Mouse (Mus musculus): ENCODE results near the gene Snx10. TPM values are rescaled to one million over a fixed set of nuclear protein-coding genes. Genes with fewer than 3 reads are reported as not detected.

Snx10 gene
- polyA plus RNA-seq, 1 experiment from 2014 or later, result 14.4 TPM

DNA sequence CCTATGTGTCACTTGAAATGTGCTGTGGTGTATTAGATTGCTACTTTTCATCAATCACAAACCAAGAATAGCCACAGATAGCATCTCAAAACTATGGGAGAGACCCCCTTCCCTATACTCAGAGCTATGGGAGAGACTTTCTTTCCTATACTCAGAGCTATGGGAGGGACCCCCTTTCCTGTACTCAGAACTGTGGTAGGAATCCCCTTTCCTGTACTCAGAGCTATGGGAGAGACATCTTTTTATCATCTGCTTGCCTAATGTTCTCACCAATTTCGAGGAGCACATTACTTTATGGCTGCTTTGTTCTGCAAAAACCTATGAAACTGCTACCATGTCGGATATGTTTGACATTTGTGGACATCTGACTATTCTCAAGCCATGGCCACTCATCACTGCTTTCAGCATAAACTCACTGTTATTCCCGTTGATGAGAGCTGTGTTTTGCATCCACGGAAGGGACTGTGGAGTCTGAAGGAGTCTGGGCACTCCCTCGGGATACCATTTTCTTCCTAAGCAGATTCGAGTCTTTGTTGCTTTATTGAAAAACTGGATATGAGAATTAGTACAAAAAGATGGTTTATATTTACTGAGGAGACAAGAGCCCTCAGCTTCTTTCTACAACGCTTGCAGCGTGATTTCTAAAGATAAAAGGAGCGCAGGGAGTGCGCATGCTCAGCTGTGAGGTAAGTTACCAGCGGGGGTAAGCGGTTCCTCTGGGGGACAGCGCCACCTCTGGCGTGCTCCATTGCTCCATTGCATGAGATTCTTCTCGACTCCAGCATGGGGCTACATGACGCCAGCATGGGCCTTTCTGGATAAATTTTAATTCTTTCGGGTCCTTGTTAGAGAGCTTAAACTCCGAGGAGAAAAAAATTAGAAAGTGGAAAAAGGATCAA is 14.7 kb upstream of the Snx10 start:
- WGBS, result 28% methylated on average over 18 of the region's 18 CpGs
- ATAC-seq, result no peak
- no peak overlapping the region for H3K9ac ChIP-seq

DNA sequence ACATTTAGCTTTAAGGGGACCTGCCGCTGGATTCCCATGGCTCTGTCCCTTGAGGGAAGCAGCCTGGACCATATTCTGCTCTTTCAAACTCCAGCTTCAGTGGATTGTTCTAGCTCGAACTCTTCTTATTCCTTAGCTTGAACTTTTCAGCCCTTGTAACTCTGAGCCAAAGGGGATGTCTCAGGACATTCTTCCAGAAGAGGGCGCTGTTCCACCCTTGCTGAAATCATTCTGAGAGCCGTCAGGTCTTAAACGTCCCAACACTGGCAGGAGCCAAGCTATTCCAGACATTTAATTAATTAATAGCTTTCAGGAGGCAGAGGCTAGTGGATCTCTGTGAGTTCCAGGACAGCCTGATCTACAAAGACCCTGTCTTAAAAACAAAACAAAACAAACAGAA is 13.6 kb upstream of the Snx10 start:
- no peak overlapping the region for H3K9ac ChIP-seq
- no peak overlapping the region for H3K4me2 ChIP-seq (replicated peaks)
- WGBS, result 40% methylated on average over 5 of the region's 5 CpGs
- no peaks in the 10 kb centered on the region for H3K36me3 ChIP-seq
- H3K27me3 ChIP-seq (replicated peaks), result no peaks in the 10 kb centered on the region
- no peak for ATAC-seq
- H3K27ac ChIP-seq, result no peak overlapping the region
- H3K4me1 ChIP-seq (replicated peaks), result no peaks in the 10 kb centered on the region
- H3K4me3 ChIP-seq (replicated peaks), result no peak overlapping the region
- no peaks in the 10 kb centered on the region for H3K9me3 ChIP-seq

More for the DNA sequence above, 14.7 kb upstream of the Snx10 start:
- no peaks in the 10 kb centered on the region for H3K36me3 ChIP-seq
- H3K4me2 ChIP-seq (replicated peaks), result peak overlapping the region; percentile 51
- H3K4me1 ChIP-seq (replicated peaks), result no peaks in the 10 kb centered on the region
- H3K27ac ChIP-seq, result no peak overlapping the region
- H3K9me3 ChIP-seq, result no peaks in the 10 kb centered on the region
- peak overlapping the region; percentile 7; the same call in 1 of the 2 replicates for H3K4me3 ChIP-seq (replicated peaks)
- H3K27me3 ChIP-seq (replicated peaks), result no peaks in the 10 kb centered on the region

DNA sequence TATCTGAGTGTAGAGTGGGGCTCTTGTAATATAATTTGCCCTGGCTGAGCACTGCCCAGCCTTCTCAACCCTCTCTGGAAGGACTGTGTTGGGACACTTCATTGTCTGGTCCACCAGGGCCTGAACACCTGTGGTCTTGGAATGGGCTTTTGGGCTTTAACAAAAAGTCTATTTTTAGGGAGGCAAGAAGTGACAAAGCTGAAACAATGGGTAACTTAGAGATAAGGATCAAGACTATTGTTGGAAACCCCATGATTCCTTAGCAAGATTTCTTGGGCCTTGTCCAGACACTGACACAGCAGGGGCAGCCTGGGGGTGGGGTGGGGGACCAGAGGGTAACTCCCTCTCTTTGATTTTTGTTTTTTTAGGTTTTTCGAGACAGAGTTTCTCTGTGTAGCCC is 12.8 kb upstream of the Snx10 start:
- Histone ChIP-seq H3K4me2 (replicated peaks) (no peak overlapping the region), H3K27ac (no peak overlapping the region), H3K9me3 (no peaks in the 10 kb centered on the region), H3K4me1 (replicated peaks) (no peaks in the 10 kb centered on the region), H3K4me3 (replicated peaks) (no peak overlapping the region), H3K27me3 (replicated peaks) (no peaks in the 10 kb centered on the region), H3K36me3 (no peaks in the 10 kb centered on the region), H3K9ac (no peak overlapping the region)
- no peak for ATAC-seq
- 80% methylated on average over 1 of the region's 1 CpGs for WGBS

DNA sequence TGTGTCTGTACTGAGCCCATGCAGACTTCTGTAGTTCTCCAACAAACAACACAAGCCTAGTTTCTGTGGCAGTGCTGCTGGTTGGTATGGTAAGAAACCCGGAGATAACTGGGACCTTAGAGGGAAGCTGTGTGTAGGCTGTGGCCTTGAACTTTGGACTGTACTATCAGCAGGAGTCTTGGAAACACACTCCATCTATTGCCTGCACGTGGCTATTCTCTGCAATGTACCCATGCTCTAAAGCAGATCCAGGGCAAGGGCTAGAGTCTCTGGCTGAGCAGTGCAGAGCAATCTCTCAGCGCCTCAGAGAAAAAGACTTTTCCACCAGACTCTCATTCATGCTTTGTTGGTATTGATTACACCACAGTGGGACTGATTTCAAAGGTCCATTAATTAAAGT is 10.0 kb upstream of the Snx10 start:
- H3K36me3 ChIP-seq, result no peaks in the 10 kb centered on the region
- no peak overlapping the region for H3K4me3 ChIP-seq (replicated peaks)
- H3K4me2 ChIP-seq (replicated peaks), result no peak overlapping the region
- H3K9me3 ChIP-seq, result no peaks in the 10 kb centered on the region
- H3K27ac ChIP-seq, result 0 out of 2 replicates have a peak overlapping the region, but pooled peaks have one; percentile 6
- no peaks in the 10 kb centered on the region for H3K4me1 ChIP-seq (replicated peaks)
- peak; percentile 91 for ATAC-seq
- WGBS, result 58% methylated on average over 3 of the region's 3 CpGs
- no peaks in the 10 kb centered on the region for H3K27me3 ChIP-seq (replicated peaks)
- H3K9ac ChIP-seq, result no peak overlapping the region

DNA sequence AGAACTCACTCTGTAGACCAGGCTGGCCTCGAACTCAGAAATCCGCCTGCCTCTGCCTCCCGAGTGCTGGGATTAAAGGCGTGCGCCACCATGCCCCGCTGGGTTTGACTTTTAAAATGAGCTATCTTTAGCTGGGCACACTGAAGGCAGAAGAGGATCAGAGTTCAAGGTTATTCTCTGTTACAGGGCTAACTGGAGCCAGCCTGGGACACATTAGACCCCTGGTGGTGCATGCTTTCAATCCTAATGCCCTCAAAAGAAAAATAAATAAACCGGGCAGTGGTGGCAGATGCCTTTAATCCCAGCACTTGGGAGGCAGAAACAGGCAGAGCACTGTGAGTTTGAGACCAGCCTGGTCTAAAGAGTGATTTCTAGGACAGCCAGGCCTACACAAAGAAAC is 8.8 kb upstream of the Snx10 start:
- Histone ChIP-seq H3K9me3 (no peaks in the 10 kb centered on the region), H3K27me3 (replicated peaks) (no peaks in the 10 kb centered on the region), H3K4me2 (replicated peaks) (no peak overlapping the region), H3K9ac (no peak overlapping the region), H3K36me3 (no peaks in the 10 kb centered on the region), H3K4me3 (replicated peaks) (no peak overlapping the region), H3K4me1 (replicated peaks) (no peaks in the 10 kb centered on the region), H3K27ac (no peak overlapping the region)
- 92% methylated on average over 7 of the region's 7 CpGs for WGBS
- no peak for ATAC-seq

DNA sequence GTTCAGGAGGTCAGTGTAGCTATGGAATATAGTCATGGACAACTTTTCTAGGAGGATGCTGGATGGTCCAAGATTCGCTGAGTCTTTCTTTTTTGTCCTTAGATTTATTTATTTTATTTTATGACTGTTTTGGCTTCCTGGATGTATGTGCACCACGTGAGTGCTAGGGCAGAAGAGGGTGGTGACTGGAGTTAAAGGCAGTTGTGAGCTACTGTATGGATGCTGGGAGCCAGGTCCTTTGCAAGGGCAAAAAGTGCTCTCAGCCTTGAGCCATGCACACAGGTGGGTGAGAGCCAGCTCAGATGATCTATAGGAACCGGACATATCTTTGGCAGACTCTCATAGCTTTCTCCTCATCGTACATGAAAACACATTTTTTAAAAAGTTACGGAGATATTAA is 391 bp upstream of the Snx10 start:
- Histone ChIP-seq H3K4me1 (replicated peaks) (peaks cover 6% of the 10 kb centered on the region; the same call in 1 of the 2 replicates), H3K9ac (peak overlapping the region; percentile 72; the same call in 1 of the 2 replicates), H3K27me3 (replicated peaks) (no peaks in the 10 kb centered on the region), H3K27ac (no peak overlapping the region), H3K9me3 (no peaks in the 10 kb centered on the region), H3K4me3 (replicated peaks) (peak overlapping the region; percentile 71), H3K4me2 (replicated peaks) (peak overlapping the region; percentile 95), H3K36me3 (no peaks in the 10 kb centered on the region)
- WGBS, result 15% methylated on average over 5 of the region's 5 CpGs
- peak; percentile 39 for ATAC-seq

DNA sequence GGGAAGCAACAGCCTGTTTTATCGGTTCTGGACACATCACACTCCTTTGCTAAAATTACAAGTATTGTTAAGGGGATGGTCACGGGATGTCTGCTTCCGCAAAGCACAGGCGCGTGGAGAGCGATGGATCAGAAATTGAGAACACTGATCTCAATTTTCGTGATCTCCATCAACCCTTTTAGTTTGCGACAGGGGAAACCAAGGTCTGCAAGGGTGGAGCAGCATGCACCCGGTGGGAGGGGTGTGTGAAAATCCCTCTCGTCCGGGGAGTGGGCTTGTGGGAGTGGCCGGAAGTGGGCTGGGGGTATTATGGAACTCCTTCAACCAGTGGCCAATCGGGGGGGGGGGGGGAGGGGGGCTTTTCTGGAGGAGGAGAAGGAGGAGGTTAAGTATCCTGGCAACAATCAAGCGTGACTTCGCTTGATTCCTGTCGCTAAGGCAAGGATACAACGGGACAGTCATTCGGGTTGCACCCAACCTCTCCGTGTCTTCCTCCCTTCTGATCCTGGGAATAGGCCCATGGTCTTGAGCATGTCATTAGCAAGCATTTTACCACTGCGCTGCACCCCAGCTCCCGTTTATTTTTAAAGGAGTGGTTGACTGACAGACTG is 725 bp downstream of the Snx10 start:
- no peaks in the 10 kb centered on the region for H3K27me3 ChIP-seq (replicated peaks)
- WGBS, result 2% methylated on average over 21 of the region's 21 CpGs
- ATAC-seq, result peak; percentile 39
- no peaks in the 10 kb centered on the region for H3K36me3 ChIP-seq
- peak overlapping the region; percentile 95 for H3K4me2 ChIP-seq (replicated peaks)
- H3K9ac ChIP-seq, result peak overlapping the region; percentile 72
- H3K9me3 ChIP-seq, result no peaks in the 10 kb centered on the region
- H3K4me3 ChIP-seq (replicated peaks), result peak overlapping the region; percentile 71
- peaks cover 6% of the 10 kb centered on the region; the same call in 1 of the 2 replicates for H3K4me1 ChIP-seq (replicated peaks)
- no peak overlapping the region for H3K27ac ChIP-seq

DNA sequence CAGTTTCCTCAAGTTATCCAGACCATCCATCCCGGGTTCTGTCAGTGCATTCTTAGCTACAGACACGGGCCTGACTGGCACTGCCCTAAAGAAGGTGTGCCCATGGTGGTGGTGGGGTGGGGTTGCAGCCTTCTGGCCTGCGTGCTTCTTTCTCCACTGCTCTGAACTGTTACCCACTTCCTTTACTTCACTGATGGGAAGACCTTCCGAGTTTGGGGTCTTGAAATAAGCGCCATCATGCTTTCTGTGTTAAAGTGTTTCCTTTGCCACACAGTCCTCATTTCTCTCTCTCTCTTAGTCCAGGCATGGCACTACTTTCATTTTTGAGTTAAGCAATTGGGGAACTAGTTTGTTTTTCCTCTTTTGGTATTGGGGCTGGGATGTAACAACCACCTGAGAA is 1.3 kb downstream of the Snx10 start:
- H3K4me3 ChIP-seq (replicated peaks), result peak overlapping the region; percentile 71
- H3K9me3 ChIP-seq, result no peaks in the 10 kb centered on the region
- ATAC-seq, result peak; percentile 37
- H3K36me3 ChIP-seq, result no peaks in the 10 kb centered on the region
- 44% methylated on average over 5 of the region's 5 CpGs for WGBS
- H3K27ac ChIP-seq, result no peak overlapping the region
- peak overlapping the region; percentile 10; the same call in 1 of the 2 replicates for H3K9ac ChIP-seq
- peak overlapping the region; percentile 95 for H3K4me2 ChIP-seq (replicated peaks)
- no peaks in the 10 kb centered on the region for H3K27me3 ChIP-seq (replicated peaks)
- peaks cover 6% of the 10 kb centered on the region; the same call in 1 of the 2 replicates for H3K4me1 ChIP-seq (replicated peaks)

DNA sequence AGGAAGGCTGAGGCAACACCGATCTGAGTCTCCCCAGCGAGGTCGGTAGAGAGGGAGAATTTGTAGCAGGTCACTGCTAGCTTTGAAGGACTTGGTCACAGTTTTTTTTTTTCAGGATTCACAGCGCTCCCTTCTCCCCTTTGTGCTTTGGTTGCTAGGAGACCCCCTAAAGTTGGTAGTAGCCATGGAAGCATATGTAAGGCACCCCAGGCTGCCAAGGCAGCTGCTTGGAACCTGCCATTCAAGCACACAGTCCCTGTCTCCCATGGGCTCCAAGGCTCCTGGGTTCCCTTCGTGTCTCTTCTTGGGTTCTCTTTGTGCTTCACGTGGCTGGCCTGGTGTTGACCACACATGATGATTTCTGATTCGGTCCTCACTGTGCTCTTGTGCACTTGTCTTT is 5.8 kb downstream of the Snx10 start:
- H3K4me2 ChIP-seq (replicated peaks), result no peak overlapping the region
- peaks cover 7% of the 10 kb centered on the region; the same call in 1 of the 2 replicates for H3K4me1 ChIP-seq (replicated peaks)
- no peaks in the 10 kb centered on the region for H3K36me3 ChIP-seq
- ATAC-seq, result no peak
- WGBS, result 80% methylated on average over 7 of the region's 7 CpGs
- no peaks in the 10 kb centered on the region for H3K9me3 ChIP-seq
- H3K4me3 ChIP-seq (replicated peaks), result no peak overlapping the region
- no peaks in the 10 kb centered on the region for H3K27me3 ChIP-seq (replicated peaks)
- H3K27ac ChIP-seq, result no peak overlapping the region
- H3K9ac ChIP-seq, result no peak overlapping the region

DNA sequence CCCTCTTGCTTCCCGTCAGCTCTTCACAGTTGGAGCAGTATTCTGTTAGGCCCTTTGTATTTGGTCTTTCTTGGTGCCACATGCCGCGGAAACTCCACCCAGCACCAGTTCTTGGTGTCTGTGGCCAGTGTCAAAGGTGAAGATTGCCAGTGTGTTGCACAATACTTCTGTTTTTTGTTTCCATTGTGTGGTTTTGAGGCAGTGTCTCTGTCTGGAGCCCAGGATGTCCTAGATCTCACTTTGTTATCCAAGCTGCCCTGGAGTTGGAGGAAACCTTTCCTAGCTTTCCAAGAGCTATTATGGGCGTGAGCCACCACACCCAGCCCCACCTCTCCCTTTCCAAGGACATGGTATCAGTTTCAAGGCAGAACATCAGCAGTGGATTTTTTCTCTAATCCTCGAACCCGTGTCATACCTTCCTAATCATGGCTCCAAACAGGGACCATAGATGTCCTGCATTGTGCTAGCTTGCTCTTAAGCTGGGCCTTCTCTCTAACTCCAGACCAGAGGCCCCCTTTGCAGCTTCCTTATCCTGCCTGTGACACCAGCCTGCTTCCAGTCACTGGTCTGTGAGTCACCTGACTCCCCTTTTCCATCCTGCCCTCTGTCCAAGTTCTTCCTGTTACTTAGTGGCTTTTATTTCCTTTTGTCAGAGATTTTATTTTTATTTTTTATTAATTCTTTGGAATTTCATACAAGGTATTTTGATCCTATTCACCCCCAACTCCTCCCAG is 9.9 kb downstream of the Snx10 start:
- Histone ChIP-seq H3K9ac (no peak overlapping the region), H3K27me3 (replicated peaks) (no peaks in the 10 kb centered on the region), H3K27ac (no peak overlapping the region), H3K4me3 (replicated peaks) (no peak overlapping the region), H3K4me2 (replicated peaks) (no peak overlapping the region), H3K9me3 (no peaks in the 10 kb centered on the region), H3K36me3 (no peaks in the 10 kb centered on the region), H3K4me1 (replicated peaks) (0 out of 2 replicates have a peak, but pooled peaks cover 2% of the 10 kb centered on the region)
- peak; percentile 51; the same call in 1 of the 2 replicates for ATAC-seq
- 70% methylated on average over 6 of the region's 6 CpGs for WGBS

DNA sequence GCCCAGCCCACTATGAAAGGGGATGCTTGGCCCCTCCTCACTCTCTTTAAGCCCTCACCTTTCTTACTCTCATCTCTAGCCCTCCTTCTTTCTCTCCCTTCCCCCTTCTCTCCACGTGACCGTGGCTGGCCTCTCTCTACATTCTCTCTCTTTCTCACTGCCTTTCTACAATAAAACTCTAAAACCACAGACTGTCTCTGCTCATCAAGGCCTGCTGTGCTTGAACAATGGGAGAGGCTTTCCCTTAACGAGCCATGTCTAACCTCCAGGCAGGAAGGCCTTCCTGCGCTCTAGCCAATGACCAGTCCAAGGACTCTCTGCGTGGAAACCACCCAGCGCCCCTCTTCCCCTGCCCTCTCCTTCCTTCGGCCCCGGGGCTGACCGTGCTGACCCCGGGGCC is 11.9 kb downstream of the Snx10 start:
- no peaks in the 10 kb centered on the region for H3K36me3 ChIP-seq
- H3K27me3 ChIP-seq (replicated peaks), result no peaks in the 10 kb centered on the region
- no peak overlapping the region for H3K4me3 ChIP-seq (replicated peaks)
- H3K27ac ChIP-seq, result no peak overlapping the region
- H3K9ac ChIP-seq, result no peak overlapping the region
- no peak for ATAC-seq
- no peaks in the 10 kb centered on the region for H3K9me3 ChIP-seq
- 90% methylated on average over 10 of the region's 10 CpGs for WGBS
- H3K4me1 ChIP-seq (replicated peaks), result 0 out of 2 replicates have a peak, but pooled peaks cover 2% of the 10 kb centered on the region
- no peak overlapping the region for H3K4me2 ChIP-seq (replicated peaks)

DNA sequence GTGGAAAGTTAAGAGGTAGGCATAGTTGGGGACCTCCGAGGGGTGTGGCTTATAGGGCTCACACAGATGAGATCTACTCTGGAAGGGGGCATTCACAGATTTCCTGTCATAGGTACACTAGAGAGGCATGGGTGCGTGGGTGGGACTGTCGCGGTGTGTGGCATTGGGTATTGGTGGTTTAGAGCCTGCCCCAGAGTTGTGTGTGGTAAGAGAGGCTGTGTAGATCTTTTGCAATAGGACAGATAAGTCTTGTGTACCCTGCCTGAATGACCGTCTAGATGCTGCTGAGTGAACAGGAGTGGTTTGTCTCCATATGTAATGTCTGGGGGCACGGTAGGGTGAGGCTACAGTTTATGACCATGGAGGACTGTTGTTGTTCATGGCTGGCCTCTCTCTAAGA is 16.8 kb downstream of the Snx10 start:
- ATAC-seq, result no peak
- H3K9me3 ChIP-seq, result no peaks in the 10 kb centered on the region
- H3K27ac ChIP-seq, result no peak overlapping the region
- H3K36me3 ChIP-seq, result no peaks in the 10 kb centered on the region
- 75% methylated on average over 6 of the region's 6 CpGs for WGBS
- no peak overlapping the region for H3K4me3 ChIP-seq (replicated peaks)
- no peak overlapping the region for H3K4me2 ChIP-seq (replicated peaks)
- no peaks in the 10 kb centered on the region for H3K27me3 ChIP-seq (replicated peaks)
- H3K4me1 ChIP-seq (replicated peaks), result peaks cover 3% of the 10 kb centered on the region; the same call in 1 of the 2 replicates
- no peak overlapping the region for H3K9ac ChIP-seq

Data from intestine, embryonic 15.5 days (tissue).